Mouse (Mus musculus) heart, embryonic 10.5 days (tissue): Measurements from ENCODE around the gene Hipk2. TPM values are rescaled to one million over a fixed set of nuclear protein-coding genes. Genes with fewer than 3 reads are reported as not detected.

Source experiments
- DNase-seq: peaks from one replicate; pipeline ENCODE4 v3.0.0-alpha.2; 2017; ENCODE audit warnings: low spot score
- H3K27ac ChIP-seq: fragments of 300-500 bp; sonication (generic); 2 replicates; pipeline ENCODE4 v1.5.1; 2016; ENCODE audit warnings: mild to moderate bottlenecking
- H3K27me3 ChIP-seq: fragments of 300-500 bp; sonication (generic); 2 replicates; pipeline ENCODE4 v1.6.1; 2016; ENCODE audit warnings: mild to moderate bottlenecking; ENCODE audit not compliant: poor library complexity, insufficient read depth, severe bottlenecking
- H3K36me3 ChIP-seq: fragments of 300-500 bp; sonication (generic); 2 replicates; pipeline ENCODE4 v1.6.1; 2016; ENCODE audit warnings: mild to moderate bottlenecking, moderate library complexity
- H3K4me1 ChIP-seq: fragments of 300-500 bp; sonication (generic); 2 replicates; pipeline ENCODE4 v1.6.1; 2016; ENCODE audit warnings: mild to moderate bottlenecking
- H3K4me3 ChIP-seq: fragments of 300-500 bp; sonication (generic); 2 replicates; pipeline ENCODE4 v1.5.1; 2016; ENCODE audit warnings: mild to moderate bottlenecking, moderate library complexity
- H3K9me3 ChIP-seq: fragments of 300-500 bp; sonication (generic); 2 replicates; pipeline ENCODE4 v1.6.1; 2016; ENCODE audit warnings: mild to moderate bottlenecking, moderate library complexity
- WGBS: fragments of 180-500 bp; shearing (Covaris S2); methylation state at CpG from one replicate; pipeline ENCODE4 v1.1.7; 2016; 5-methylcytosine and 5-hydroxymethylcytosine counted together
- polyA plus RNA-seq: library from polyadenylated mRNA; unstranded; fragments of >200 nt; fragmentation: Nextera tagmentation; extraction: Ambion mirVana; gene quantifications from 2 replicates; pipeline ENCODE4 v1.2.1, GENCODE M21; 2016

Gene Hipk2
- polyA plus RNA-seq, 1 experiment from 2014 or later, result 20.1 TPM

GRCm38 (mm10) chr6:38789221-38789810 is 86.6 kb downstream of the Hipk2 start:
- Histone ChIP-seq H3K9me3 (no peaks in the 10 kb centered on the region), H3K36me3 (peaks cover 11% of the 10 kb centered on the region; the same call in 1 of the 2 replicates), H3K4me3 (no peak overlapping the region), H3K27ac (no peak overlapping the region), H3K4me1 (peaks cover 40% of the 10 kb centered on the region), H3K27me3 (no peaks in the 10 kb centered on the region)
- WGBS, result 85% methylated on average over 5 of the region's 5 CpGs
- DNase-seq, result peak; percentile 63

- no peaks in the 10 kb centered on the region for H3K27me3 ChIP-seq
- no peak overlapping the region; the same call in 1 of the 2 replicates for H3K27ac ChIP-seq
- 77% methylated on average over 6 of the region's 6 CpGs for WGBS
- DNase-seq, result peak; percentile 64
- peaks cover 11% of the 10 kb centered on the region; the same call in 1 of the 2 replicates for H3K36me3 ChIP-seq
- peaks cover 32% of the 10 kb centered on the region for H3K4me1 ChIP-seq
- no peaks in the 10 kb centered on the region for H3K9me3 ChIP-seq
- no peak overlapping the region for H3K4me3 ChIP-seq
These were observed 88.0 kb downstream of the Hipk2 start for GRCm38 (mm10) chr6:38787811-38788509.

- peaks cover 32% of the 10 kb centered on the region for H3K4me1 ChIP-seq
- H3K4me3 ChIP-seq, result no peak overlapping the region
- 31% methylated on average over 1 of the region's 1 CpGs for WGBS
- DNase-seq, result peak; percentile 11
- H3K27ac ChIP-seq, result peak overlapping the region; percentile 1; the same call in 1 of the 2 replicates
- H3K9me3 ChIP-seq, result no peaks in the 10 kb centered on the region
- H3K27me3 ChIP-seq, result no peaks in the 10 kb centered on the region
- peaks cover 8% of the 10 kb centered on the region; the same call in 1 of the 2 replicates for H3K36me3 ChIP-seq
These were observed 88.8 kb downstream of the Hipk2 start for GRCm38 (mm10) chr6:38787134-38787533.

GRCm38 (mm10) chr6:38785747-38786146 is 90.2 kb downstream of the Hipk2 start:
- Histone ChIP-seq H3K4me3 (no peak overlapping the region), H3K4me1 (peaks cover 32% of the 10 kb centered on the region), H3K27ac (no peak overlapping the region), H3K27me3 (no peaks in the 10 kb centered on the region), H3K36me3 (no peaks in the 10 kb centered on the region), H3K9me3 (no peaks in the 10 kb centered on the region)
- no peak for DNase-seq
- 59% methylated on average over 1 of the region's 1 CpGs for WGBS

- Histone ChIP-seq H3K36me3 (no peaks in the 10 kb centered on the region), H3K9me3 (no peaks in the 10 kb centered on the region), H3K27me3 (no peaks in the 10 kb centered on the region), H3K4me1 (peaks cover 31% of the 10 kb centered on the region), H3K4me3 (no peak overlapping the region), H3K27ac (no peak overlapping the region)
- DNase-seq, result peak; percentile 61
- 84% methylated on average over 7 of the region's 7 CpGs for WGBS
These were observed 96.6 kb downstream of the Hipk2 start for GRCm38 (mm10) chr6:38779411-38779810.

- H3K36me3 ChIP-seq, result no peaks in the 10 kb centered on the region
- no peaks in the 10 kb centered on the region for H3K9me3 ChIP-seq
- H3K4me1 ChIP-seq, result peaks cover 34% of the 10 kb centered on the region
- H3K27ac ChIP-seq, result no peak overlapping the region
- H3K4me3 ChIP-seq, result no peak overlapping the region
- peak; percentile 72 for DNase-seq
- H3K27me3 ChIP-seq, result no peaks in the 10 kb centered on the region
These were observed 97.1 kb downstream of the Hipk2 start for GRCm38 (mm10) chr6:38778887-38779286.

GRCm38 (mm10) chr6:38776000-38776584 is 99.9 kb downstream of the Hipk2 start:
- Histone ChIP-seq H3K27me3 (no peaks in the 10 kb centered on the region), H3K36me3 (no peaks in the 10 kb centered on the region), H3K27ac (no peak overlapping the region), H3K4me1 (peaks cover 55% of the 10 kb centered on the region), H3K4me3 (no peak overlapping the region), H3K9me3 (no peaks in the 10 kb centered on the region)
- peak; percentile 51 for DNase-seq
- 97% methylated on average over 2 of the region's 2 CpGs for WGBS

GRCm38 (mm10) chr6:38772836-38773518 is 103.0 kb downstream of the Hipk2 start:
- 0 out of 2 replicates have a peak, but pooled peaks cover 4% of the 10 kb centered on the region for H3K36me3 ChIP-seq
- 77% methylated on average over 7 of the region's 7 CpGs for WGBS
- peaks cover 48% of the 10 kb centered on the region for H3K4me1 ChIP-seq
- DNase-seq, result no peak
- no peak overlapping the region for H3K27ac ChIP-seq
- no peaks in the 10 kb centered on the region for H3K9me3 ChIP-seq
- no peaks in the 10 kb centered on the region for H3K27me3 ChIP-seq
- H3K4me3 ChIP-seq, result no peak overlapping the region

- Histone ChIP-seq H3K27me3 (no peaks in the 10 kb centered on the region), H3K4me1 (peaks cover 52% of the 10 kb centered on the region), H3K36me3 (peaks cover 9% of the 10 kb centered on the region; the same call in 1 of the 2 replicates), H3K4me3 (no peak overlapping the region), H3K9me3 (no peaks in the 10 kb centered on the region), H3K27ac (peak overlapping the region; percentile 62)
- DNase-seq, result peak; percentile 72
- WGBS, result 15% methylated on average over 4 of the region's 4 CpGs
These were observed 104.8 kb downstream of the Hipk2 start for GRCm38 (mm10) chr6:38771061-38771667.

GRCm38 (mm10) chr6:38769627-38770026 is 106.3 kb downstream of the Hipk2 start:
- DNase-seq, result no peak

GRCm38 (mm10) chr6:38762588-38763265 is 113.2 kb downstream of the Hipk2 start:
- 67% methylated on average over 6 of the region's 6 CpGs for WGBS
- H3K4me3 ChIP-seq, result no peak overlapping the region
- peaks cover 61% of the 10 kb centered on the region for H3K4me1 ChIP-seq
- peaks cover 4% of the 10 kb centered on the region; the same call in 1 of the 2 replicates for H3K36me3 ChIP-seq
- no peaks in the 10 kb centered on the region for H3K9me3 ChIP-seq
- peak; percentile 61 for DNase-seq
- H3K27ac ChIP-seq, result no peak overlapping the region
- no peaks in the 10 kb centered on the region for H3K27me3 ChIP-seq

More at GRCm38 (mm10) chr6:38769627-38770026, 106.3 kb downstream of the Hipk2 start:
- WGBS, result 87% methylated on average over 2 of the region's 2 CpGs
- H3K4me3 ChIP-seq, result no peak overlapping the region
- no peaks in the 10 kb centered on the region for H3K9me3 ChIP-seq
- H3K36me3 ChIP-seq, result peaks cover 9% of the 10 kb centered on the region; the same call in 1 of the 2 replicates
- no peaks in the 10 kb centered on the region for H3K27me3 ChIP-seq
- peaks cover 53% of the 10 kb centered on the region for H3K4me1 ChIP-seq
- peak overlapping the region; percentile 22; the same call in 1 of the 2 replicates for H3K27ac ChIP-seq

GRCm38 (mm10) chr6:38762006-38762405 is 114.0 kb downstream of the Hipk2 start:
- Histone ChIP-seq H3K4me1 (peaks cover 69% of the 10 kb centered on the region), H3K27ac (no peak overlapping the region), H3K4me3 (no peak overlapping the region), H3K27me3 (no peaks in the 10 kb centered on the region), H3K9me3 (no peaks in the 10 kb centered on the region), H3K36me3 (no peaks in the 10 kb centered on the region; the same call in 1 of the 2 replicates)
- DNase-seq, result peak; percentile 58
- WGBS, result 92% methylated on average over 7 of the region's 7 CpGs
